Mouse (Mus musculus): ENCODE results near the gene Tbcel. TPM values are rescaled to one million over a fixed set of nuclear protein-coding genes. Genes with fewer than 3 reads are reported as not detected.

Tbcel gene
- polyA plus RNA-seq, 1 experiment = 8.2 TPM

DNA sequence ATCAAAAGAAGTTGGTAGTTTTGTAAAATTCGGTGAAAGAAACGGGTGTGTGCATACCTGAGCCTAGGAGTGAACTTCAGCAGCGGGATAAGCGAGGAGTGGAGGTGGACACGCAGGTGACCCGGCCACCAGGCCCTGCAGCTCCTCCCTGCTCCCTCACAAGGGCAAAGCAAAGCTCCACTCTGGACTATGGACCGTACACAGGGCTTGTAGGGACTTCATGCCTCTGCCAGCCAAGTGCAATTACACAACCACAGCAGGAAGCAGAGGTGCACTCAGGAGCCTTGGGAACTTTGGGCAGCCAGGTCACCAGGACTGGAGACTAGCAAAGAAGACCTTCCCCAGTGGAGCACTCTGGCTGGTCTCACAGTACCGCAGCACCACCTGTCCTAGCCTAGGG lies 50.1 kb downstream of the Tbcel start:
- no peak overlapping the region for H3K27ac ChIP-seq (ENCODE audit: insufficient read depth, low read length)
- H3K36me3 ChIP-seq (ENCODE audit: control insufficient read depth, insufficient read depth, low read length) = no peaks in the 10 kb centered on the region
- H3K4me3 ChIP-seq (ENCODE audit: extremely low read depth, insufficient read depth, insufficient read length) = no peak overlapping the region
- TF ChIP-seq CTCF (IDR thresholded peaks at IDR 0.05; ENCODE audit: extremely low read depth, insufficient read depth, insufficient read length, insufficient replicate concordance) = no peak
- no peak for TF ChIP-seq POLR2A (IDR thresholded peaks at IDR 0.05; ENCODE audit: low read depth, low read length)
- DNase-seq (ENCODE audit: low read depth in 1 of 2, low spot score in 2 of 2) = no peak
- no peaks in the 10 kb centered on the region for H3K4me1 ChIP-seq (ENCODE audit: control insufficient read depth, insufficient read depth, insufficient read length)
- no peaks in the 10 kb centered on the region for H3K27me3 ChIP-seq (ENCODE audit: control insufficient read depth, insufficient read depth, low read length)
- 93% methylated on average over 8 of the region's 8 CpGs for WGBS

DNA sequence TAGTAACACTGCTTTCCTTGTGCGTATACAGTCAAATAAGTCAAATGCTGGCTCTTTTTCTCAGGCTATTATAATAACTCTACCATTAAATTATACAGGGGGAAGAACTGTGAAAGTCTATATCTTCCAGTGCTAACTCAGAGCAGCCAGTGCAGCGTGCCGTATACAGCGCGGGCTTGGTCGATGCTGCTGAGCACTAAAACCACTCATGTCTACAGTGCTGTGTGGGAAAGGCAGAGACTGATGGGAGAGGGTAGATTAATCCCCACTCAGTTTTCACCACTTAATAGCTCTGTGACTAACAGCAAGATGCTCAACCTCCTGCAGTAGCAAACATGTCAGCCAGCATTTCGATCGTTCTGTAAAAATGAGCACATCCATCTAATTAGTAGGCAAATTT lies 53.2 kb downstream of the Tbcel start:
- DNase-seq (ENCODE audit: low read depth in 1 of 2, low spot score in 2 of 2) = no peak
- H3K4me3 ChIP-seq (ENCODE audit: extremely low read depth, insufficient read depth, insufficient read length) = no peak overlapping the region
- TF ChIP-seq CTCF (IDR thresholded peaks at IDR 0.05; ENCODE audit: extremely low read depth, insufficient read depth, insufficient read length, insufficient replicate concordance) = no peak
- TF ChIP-seq POLR2A (IDR thresholded peaks at IDR 0.05; ENCODE audit: low read depth, low read length) = no peak
- H3K27me3 ChIP-seq (ENCODE audit: control insufficient read depth, insufficient read depth, low read length) = no peaks in the 10 kb centered on the region
- H3K36me3 ChIP-seq (ENCODE audit: control insufficient read depth, insufficient read depth, low read length) = peaks cover 13% of the 10 kb centered on the region
- H3K27ac ChIP-seq (ENCODE audit: insufficient read depth, low read length) = no peak overlapping the region
- H3K4me1 ChIP-seq (ENCODE audit: control insufficient read depth, insufficient read depth, insufficient read length) = no peaks in the 10 kb centered on the region
- WGBS = 97% methylated on average over 8 of the region's 8 CpGs

DNA sequence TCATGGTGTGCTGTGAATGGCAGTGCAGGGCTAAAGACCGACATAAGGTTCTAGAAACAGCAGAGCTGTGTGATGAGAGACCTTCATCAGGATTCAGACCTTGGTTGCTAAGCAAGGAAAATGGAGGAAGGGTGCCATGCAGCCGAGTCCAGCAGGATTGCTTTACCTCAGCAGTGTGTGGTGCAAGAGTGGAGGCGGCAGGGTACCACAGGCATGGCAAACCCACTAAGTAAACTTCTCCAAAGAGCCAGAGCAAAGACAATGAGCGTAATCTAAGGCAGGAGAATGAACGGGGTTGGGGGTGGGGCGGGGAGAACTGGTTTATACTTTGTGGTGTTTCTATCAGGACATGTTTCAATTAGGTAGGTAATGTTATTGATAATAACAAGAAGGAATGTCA lies 58.6 kb downstream of the Tbcel start:
- Histone ChIP-seq H3K27me3 (ENCODE audit: control insufficient read depth, insufficient read depth, low read length) (no peaks in the 10 kb centered on the region), H3K4me1 (ENCODE audit: control insufficient read depth, insufficient read depth, insufficient read length) (no peaks in the 10 kb centered on the region), H3K4me3 (ENCODE audit: extremely low read depth, insufficient read depth, insufficient read length) (no peak overlapping the region), H3K36me3 (ENCODE audit: control insufficient read depth, insufficient read depth, low read length) (peaks cover 29% of the 10 kb centered on the region), H3K27ac (ENCODE audit: insufficient read depth, low read length) (no peak overlapping the region)
- TF ChIP-seq CTCF (IDR thresholded peaks at IDR 0.05; ENCODE audit: extremely low read depth, insufficient read depth, insufficient read length, insufficient replicate concordance) (no peak), POLR2A (IDR thresholded peaks at IDR 0.05; ENCODE audit: low read depth, low read length) (no peak)
- DNase-seq (ENCODE audit: low read depth in 1 of 2, low spot score in 2 of 2) = no peak
- 95% methylated on average over 6 of the region's 6 CpGs for WGBS

DNA sequence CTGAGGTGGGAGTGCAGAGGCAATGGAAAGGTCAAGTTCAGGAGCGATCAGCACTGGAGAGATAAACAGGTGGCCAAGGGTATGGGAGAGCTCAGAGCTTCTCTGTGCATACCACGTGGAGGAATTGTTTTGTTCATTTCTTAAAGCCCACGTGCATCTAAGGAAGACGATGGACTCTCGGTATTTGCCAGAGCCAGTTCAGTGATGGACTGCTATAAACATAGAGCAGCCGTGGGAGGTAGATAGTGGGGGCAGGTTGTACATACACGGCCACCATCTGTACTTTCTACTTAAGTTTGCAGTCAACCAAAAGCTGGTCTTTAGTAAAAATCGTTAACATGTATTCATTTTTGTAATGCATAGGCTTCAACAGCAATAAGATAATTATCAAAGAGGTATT lies 65.5 kb downstream of the Tbcel start:
- H3K36me3 ChIP-seq (ENCODE audit: control insufficient read depth, insufficient read depth, low read length) = peaks cover 34% of the 10 kb centered on the region
- WGBS = 94% methylated on average over 8 of the region's 8 CpGs
- no peaks in the 10 kb centered on the region for H3K27me3 ChIP-seq (ENCODE audit: control insufficient read depth, insufficient read depth, low read length)
- no peak for DNase-seq (ENCODE audit: low read depth in 1 of 2, low spot score in 2 of 2)
- H3K4me1 ChIP-seq (ENCODE audit: control insufficient read depth, insufficient read depth, insufficient read length) = no peaks in the 10 kb centered on the region
- H3K4me3 ChIP-seq (ENCODE audit: extremely low read depth, insufficient read depth, insufficient read length) = no peak overlapping the region
- no peak for TF ChIP-seq POLR2A (IDR thresholded peaks at IDR 0.05; ENCODE audit: low read depth, low read length)
- no peak for TF ChIP-seq CTCF (IDR thresholded peaks at IDR 0.05; ENCODE audit: extremely low read depth, insufficient read depth, insufficient read length, insufficient replicate concordance)
- H3K27ac ChIP-seq (ENCODE audit: insufficient read depth, low read length) = no peak overlapping the region

DNA sequence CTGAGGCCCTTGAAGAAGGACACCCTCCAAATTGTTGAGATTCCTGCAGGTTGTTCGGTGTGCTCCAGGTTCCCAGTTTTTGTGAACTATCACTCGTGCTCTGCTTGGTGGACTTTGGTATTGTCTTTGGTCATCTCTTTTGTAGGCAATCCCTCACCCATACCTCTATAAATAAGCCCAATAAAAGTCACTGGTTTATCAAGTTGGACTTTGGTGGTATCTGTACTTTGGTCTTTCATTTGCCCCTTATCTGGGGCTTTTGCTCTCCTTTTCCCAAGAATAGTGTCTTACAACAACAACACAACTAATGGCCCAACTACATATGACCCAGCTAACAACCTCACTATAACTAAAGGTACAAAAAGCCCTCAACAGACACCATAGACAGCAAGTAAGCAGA lies 66.4 kb downstream of the Tbcel start:
- WGBS = 98% methylated on average over 2 of the region's 2 CpGs
- Histone ChIP-seq H3K27ac (ENCODE audit: insufficient read depth, low read length) (no peak overlapping the region), H3K36me3 (ENCODE audit: control insufficient read depth, insufficient read depth, low read length) (peaks cover 40% of the 10 kb centered on the region), H3K27me3 (ENCODE audit: control insufficient read depth, insufficient read depth, low read length) (no peaks in the 10 kb centered on the region), H3K4me1 (ENCODE audit: control insufficient read depth, insufficient read depth, insufficient read length) (no peaks in the 10 kb centered on the region), H3K4me3 (ENCODE audit: extremely low read depth, insufficient read depth, insufficient read length) (no peak overlapping the region)
- TF ChIP-seq POLR2A (IDR thresholded peaks at IDR 0.05; ENCODE audit: low read depth, low read length) = no peak
- no peak for DNase-seq (ENCODE audit: low read depth in 1 of 2, low spot score in 2 of 2)

DNA sequence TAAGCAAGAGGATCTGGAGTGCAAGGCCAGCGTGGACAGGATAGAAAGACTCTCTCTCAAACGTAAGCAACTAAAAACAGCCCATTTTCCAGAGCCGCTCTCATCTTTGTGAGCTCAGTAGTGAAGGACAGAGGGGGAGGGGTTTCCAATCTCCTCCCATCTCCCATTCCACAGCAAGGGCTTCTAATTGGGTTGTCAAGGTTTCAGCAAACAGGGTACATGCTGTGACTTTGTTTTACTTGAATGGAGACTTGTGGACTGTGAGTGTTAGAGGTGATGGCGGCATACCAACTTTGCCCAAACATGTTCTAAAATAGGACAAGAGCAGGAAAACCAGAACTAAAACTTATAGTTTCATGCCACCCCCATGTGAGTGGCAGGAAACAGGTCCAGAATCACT lies 68.2 kb downstream of the Tbcel start:
- 92% methylated on average over 4 of the region's 4 CpGs for WGBS
- TF ChIP-seq POLR2A (IDR thresholded peaks at IDR 0.05; ENCODE audit: low read depth, low read length) = no peak
- TF ChIP-seq CTCF (IDR thresholded peaks at IDR 0.05; ENCODE audit: extremely low read depth, insufficient read depth, insufficient read length, insufficient replicate concordance) = no peak
- no peak for DNase-seq (ENCODE audit: low read depth in 1 of 2, low spot score in 2 of 2)
- no peak overlapping the region for H3K4me3 ChIP-seq (ENCODE audit: extremely low read depth, insufficient read depth, insufficient read length)
- H3K4me1 ChIP-seq (ENCODE audit: control insufficient read depth, insufficient read depth, insufficient read length) = no peaks in the 10 kb centered on the region
- H3K36me3 ChIP-seq (ENCODE audit: control insufficient read depth, insufficient read depth, low read length) = peaks cover 36% of the 10 kb centered on the region
- no peak overlapping the region for H3K27ac ChIP-seq (ENCODE audit: insufficient read depth, low read length)
- H3K27me3 ChIP-seq (ENCODE audit: control insufficient read depth, insufficient read depth, low read length) = no peaks in the 10 kb centered on the region

DNA sequence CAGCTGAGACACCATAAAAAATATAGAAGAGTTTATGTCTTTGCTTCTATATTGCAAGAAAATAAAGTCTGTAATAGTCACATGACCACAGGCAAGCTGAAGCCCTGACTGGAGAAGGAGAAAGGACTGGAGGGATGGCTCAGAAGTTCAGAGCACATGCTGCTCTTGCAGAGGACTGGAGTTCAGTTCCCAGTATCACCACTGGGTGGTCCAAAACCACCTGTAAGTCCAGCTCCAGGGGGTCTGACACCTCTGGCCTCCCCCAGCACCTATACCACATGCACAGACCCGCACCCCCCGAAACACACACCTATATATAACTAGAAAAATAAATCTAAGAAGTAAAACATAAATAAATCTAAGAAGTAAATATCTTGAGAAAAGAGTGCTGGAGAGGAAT lies 75.5 kb downstream of the Tbcel start:
- WGBS = 97% methylated on average over 2 of the region's 2 CpGs
- Histone ChIP-seq H3K27me3 (ENCODE audit: control insufficient read depth, insufficient read depth, low read length) (no peaks in the 10 kb centered on the region), H3K4me3 (ENCODE audit: extremely low read depth, insufficient read depth, insufficient read length) (no peak overlapping the region), H3K4me1 (ENCODE audit: control insufficient read depth, insufficient read depth, insufficient read length) (no peaks in the 10 kb centered on the region; the same call in 1 of the 2 replicates), H3K27ac (ENCODE audit: insufficient read depth, low read length) (no peak overlapping the region), H3K36me3 (ENCODE audit: control insufficient read depth, insufficient read depth, low read length) (peaks cover 17% of the 10 kb centered on the region)
- TF ChIP-seq CTCF (IDR thresholded peaks at IDR 0.05; ENCODE audit: extremely low read depth, insufficient read depth, insufficient read length, insufficient replicate concordance) = no peak
- no peak for TF ChIP-seq POLR2A (IDR thresholded peaks at IDR 0.05; ENCODE audit: low read depth, low read length)
- no peak for DNase-seq (ENCODE audit: low read depth in 1 of 2, low spot score in 2 of 2)

Measured in spleen, adult 2 months (tissue).